ENCODE assay signal across 18 mouse cellular contexts in genomic region chr17:53583846-53584579, GRCm38 (mm10). TPM values are rescaled to one million over a fixed set of nuclear protein-coding genes. Genes with fewer than 3 reads are reported as not detected.
DNase-seq lines count a peak whose midpoint lies in the region; ATAC-seq and TF ChIP-seq lines count a peak whose summit lies in the region.
"Had no signal": no experiment of that assay in that cellular context is flagged by ENCODE, and none has a peak within 500 bp of the region (broad histone marks: within the 10 kb centered on the region; RNA-seq: fewer than 3 reads in every experiment).

No protein-coding gene starts in this region.

- no peaks in the 10 kb centered on the region for H3K9me3 ChIP-seq in liver, postnatal 0 days (ENCODE audit: low read length)
- H3K9me3 ChIP-seq: embryonic facial prominence, embryonic 13.5 days; limb, embryonic 10.5 days had no signal

- peaks cover 41% of the 10 kb centered on the region for H3K4me1 ChIP-seq in liver, postnatal 0 days (ENCODE audit: insufficient read depth)
- H3K4me1 ChIP-seq in embryonic fibroblast, embryonic 13.5 days (ENCODE audit: control insufficient read depth, insufficient read depth, low read length) = peaks cover 14% of the 10 kb centered on the region

- no peaks in the 10 kb centered on the region for H3K27me3 ChIP-seq in liver, postnatal 0 days (ENCODE audit: insufficient read depth, low read length)
- H3K27me3 ChIP-seq: embryonic facial prominence, embryonic 13.5 days had no signal

- H3K4me2 ChIP-seq in liver, postnatal 0 days (ENCODE audit: low read depth, low read length) = no peak overlapping the region
- H3K4me2 ChIP-seq: embryonic facial prominence, embryonic 13.5 days had no signal

- 0 out of 2 replicates have a peak overlapping the region, but pooled peaks have one; percentile 17 for H3K27ac ChIP-seq in liver, postnatal 0 days (ENCODE audit: low read depth)
- peak overlapping the region; percentile 41 for H3K27ac ChIP-seq in embryonic fibroblast, embryonic 13.5 days (ENCODE audit: insufficient read depth, low read length)
- H3K27ac ChIP-seq: embryonic facial prominence, embryonic 13.5 days; hindbrain, postnatal 0 days; kidney, postnatal 0 days; limb, embryonic 10.5 days had no signal

- WGBS in liver, postnatal 0 days (ENCODE audit: insufficient replicate concordance) = 77% methylated on average over 11 of the region's 11 CpGs

- H3K9ac ChIP-seq in liver, postnatal 0 days (replicated peaks) = no peak overlapping the region
- H3K9ac ChIP-seq: embryonic facial prominence, embryonic 13.5 days had no signal

- no peak for ATAC-seq in liver, postnatal 0 days
- peak; percentile 24 for ATAC-seq in megakaryocyte progenitor cell, adult 5-6 weeks (replicated peaks; ENCODE audit: poor library complexity)
- ATAC-seq: forebrain, embryonic 14.5 days; hindbrain, postnatal 0 days had no signal

- DNase-seq in adrenal gland, postnatal 10 days = peak; percentile 11
- DNase-seq in adrenal gland, adult 2 months = no peak
- no peak for DNase-seq in liver, postnatal 0 days
- DNase-seq in liver = no peak
- no peak for DNase-seq in kidney, postnatal 10 days
- DNase-seq in spleen, postnatal 4 days (ENCODE audit: low spot score in 2 of 2) = no peak
- DNase-seq: thymus, adult 2 months had no signal

- TF ChIP-seq POLR2A in embryonic fibroblast, embryonic 13.5 days (IDR thresholded peaks at IDR 0.05; ENCODE audit: low read depth, low read length) = no peak

- H3K36me3 ChIP-seq in liver, postnatal 0 days (replicated peaks; ENCODE audit: insufficient read depth, low read length) = no peaks in the 10 kb centered on the region
- H3K36me3 ChIP-seq: embryonic facial prominence, embryonic 13.5 days; limb, embryonic 10.5 days had no signal

- no peak for TF ChIP-seq EP300 in liver, postnatal 0 days (IDR thresholded peaks at IDR 0.05; ENCODE audit: low read depth)

- H3K4me3 ChIP-seq in liver, postnatal 0 days (ENCODE audit: low read depth, low read length) = no peak overlapping the region
- no peak overlapping the region for H3K4me3 ChIP-seq in embryonic fibroblast, embryonic 13.5 days (ENCODE audit: insufficient read depth, low read length)
- H3K4me3 ChIP-seq: embryonic facial prominence, embryonic 13.5 days; limb, embryonic 10.5 days had no signal

- TF ChIP-seq CTCF in liver, postnatal 0 days (IDR thresholded peaks at IDR 0.05; ENCODE audit: low read depth) = no peak
- no peak for TF ChIP-seq CTCF in embryonic fibroblast, embryonic 13.5 days (IDR thresholded peaks at IDR 0.05; ENCODE audit: borderline replicate concordance, insufficient read depth, low read length)

RNA-seq across cellular contexts. Expression of gene Kat2b, which starts 17.4 kb away (rescaled TPM):
- 10 to 100 TPM; 68.2 to 69.1 TPM for total RNA-seq in adrenal gland, postnatal 10 days (2021)
- total RNA-seq in adrenal gland, adult 2 months (2021) = 10 to 100 TPM; 76.0 to 81.3 TPM
- 20.7 and 25.2 TPM in 2 replicates for polyA plus RNA-seq in adrenal gland, adult 2 months (2012; rRNA removed)
- polyA plus RNA-seq in liver, postnatal 0 days (2015; fragmentation: Nextera tagmentation; extraction: Ambion mirVana) = 5.5 and 6.2 TPM in 2 replicates
- polyA plus RNA-seq in embryonic fibroblast, embryonic 13.5 days (2011; ENCODE audit: insufficient read length, low read depth, missing spikeins) = 26.8 and 33.2 TPM in 2 replicates
- total RNA-seq in megakaryocyte progenitor cell, adult 5-6 weeks (2015) = 19.8 and 20.1 TPM in 2 replicates
- 23.6 and 37.0 TPM in 2 replicates for total RNA-seq in megakaryocyte progenitor cell, adult 5-6 weeks (2017)

RNA-seq across cellular contexts. Expression of gene Pp2d1, which starts 44.8 kb away (rescaled TPM):
- not detected for total RNA-seq in adrenal gland, postnatal 10 days (2021)
- total RNA-seq in adrenal gland, adult 2 months (2021) = not detected
- not detected in 2 replicates for polyA plus RNA-seq in adrenal gland, adult 2 months (2012; rRNA removed)
- not detected in 2 replicates for polyA plus RNA-seq in liver, postnatal 0 days (2015; fragmentation: Nextera tagmentation; extraction: Ambion mirVana)
- 0.35 TPM in 1 of 2 replicates, not detected in the other for polyA plus RNA-seq in embryonic fibroblast, embryonic 13.5 days (2011; ENCODE audit: insufficient read length, low read depth, missing spikeins)
- total RNA-seq in megakaryocyte progenitor cell, adult 5-6 weeks (2015) = not detected in 2 replicates
- 0.04 TPM in 1 of 2 replicates, not detected in the other for total RNA-seq in megakaryocyte progenitor cell, adult 5-6 weeks (2017)
- total RNA-seq: adrenal gland, postnatal 4 days; hindbrain, postnatal 0 days; layer of hippocampus, postnatal 14 days had no signal
- polyA plus RNA-seq: gonadal fat pad, adult 2 months; small intestine, adult 2 months; thymus, adult 2 months had no signal
